Mouse (Mus musculus) C2C12 (cell line): ENCODE measurements around the gene G6pd2.

ENCODE experiments used
- CEBPB ChIP-seq: IDR thresholded peaks from one replicate; pipeline ENCODE4 v1.6.1; 2011; ENCODE audit warnings: low read depth, mild to moderate bottlenecking, control low read depth, moderate library complexity
- CTCF ChIP-seq: IDR thresholded peaks from one replicate; pipeline ENCODE4 v1.5.1; 2011; ENCODE audit not compliant: control insufficient read depth, insufficient read depth, insufficient read length
- FOSL1 ChIP-seq: IDR thresholded peaks from one replicate; pipeline ENCODE4 v1.8.0; 2011; ENCODE audit warnings: mild to moderate bottlenecking, low read length; ENCODE audit not compliant: poor library complexity, insufficient read depth, severe bottlenecking
- MAX ChIP-seq: IDR thresholded peaks from one replicate; pipeline ENCODE4 v1.6.1; 2011; ENCODE audit warnings: mild to moderate bottlenecking, control low read depth
- MYOD1 ChIP-seq: IDR thresholded peaks from one replicate; pipeline ENCODE4 v1.6.1; 2011; ENCODE audit warnings: low read depth; ENCODE audit not compliant: control insufficient read depth, insufficient read length
- MYOG ChIP-seq: IDR thresholded peaks from one replicate; pipeline ENCODE4 v1.6.1; 2011; ENCODE audit not compliant: control insufficient read depth, insufficient read length; ENCODE audit errors: extremely low read depth
- USF1 ChIP-seq: IDR thresholded peaks from one replicate; pipeline ENCODE4 v1.6.1; 2011; ENCODE audit warnings: low read depth, mild to moderate bottlenecking, control low read depth, moderate library complexity

DNA sequence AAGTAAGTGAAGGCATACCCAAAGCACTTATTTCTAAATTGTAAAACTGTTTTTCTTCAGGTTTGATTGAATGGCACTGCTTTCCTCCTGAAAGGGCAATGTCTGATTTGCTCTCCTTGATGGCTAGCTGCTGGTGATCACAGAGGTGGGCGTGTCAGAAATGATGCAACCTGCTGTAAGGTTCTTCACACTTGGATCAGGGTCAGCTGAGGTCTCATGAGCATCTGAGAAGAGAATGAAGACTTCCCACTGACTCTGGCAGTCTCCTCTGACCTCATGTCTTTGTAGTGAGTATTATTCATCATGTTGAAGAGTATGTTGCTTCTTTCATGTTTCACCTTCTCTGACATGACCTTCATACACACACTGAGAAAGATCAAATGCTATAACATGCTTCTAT, 44.4 kb upstream of the G6pd2 start:
- TF ChIP-seq CTCF (no peak), USF1 (no peak), MYOD1 (no peak), CEBPB (no peak), MAX (no peak), MYOG (no peak), FOSL1 (no peak)
